Mouse (Mus musculus) frontal cortex, adult (tissue): ENCODE measurements around the gene Fstl4.

Source experiments
- ATAC-seq: cut with Nextera tagmentation; 2 replicates; pipeline ENCODE4 v1.9.2; 2017; ENCODE audit warnings: mild to moderate bottlenecking, moderate library complexity, mixed read lengths; ENCODE audit not compliant: low TSS enrichment

Fstl4 gene

DNA sequence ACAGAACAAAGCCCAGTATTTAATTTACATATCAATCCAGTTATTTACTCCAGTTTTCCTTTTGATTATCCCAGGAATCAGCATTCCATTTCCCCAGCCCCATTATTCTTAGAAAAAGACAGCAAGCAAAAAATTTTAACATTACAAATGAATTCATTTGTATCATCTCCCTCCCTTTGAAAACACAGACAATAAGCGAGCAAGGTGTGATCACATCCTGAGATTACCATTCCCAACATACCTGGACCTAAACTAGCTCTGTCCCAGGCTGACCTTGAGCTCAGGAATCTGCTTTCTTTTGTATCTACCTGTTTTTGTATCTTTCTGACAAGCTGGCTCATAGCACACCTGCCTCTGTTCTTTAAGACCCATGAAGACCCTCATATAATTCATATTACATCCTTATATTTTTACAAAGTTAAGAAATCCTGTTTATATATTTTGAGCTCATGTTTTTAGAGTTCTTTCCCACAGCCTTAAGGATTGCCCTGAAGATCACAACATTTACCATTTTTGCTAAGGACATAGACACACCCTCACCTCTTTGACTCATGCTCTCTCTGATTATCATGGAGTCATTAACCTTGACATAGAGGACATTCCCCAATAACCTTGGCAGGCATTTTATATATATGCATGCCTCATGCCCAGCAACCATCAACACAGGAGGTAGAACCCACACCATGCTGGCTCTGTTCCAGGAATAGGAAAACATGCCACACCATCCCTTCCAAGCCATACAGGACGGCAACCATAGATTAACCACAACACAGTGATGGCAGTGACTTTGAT lies 438.2 kb downstream of the Fstl4 start:
- ATAC-seq = no peak

DNA sequence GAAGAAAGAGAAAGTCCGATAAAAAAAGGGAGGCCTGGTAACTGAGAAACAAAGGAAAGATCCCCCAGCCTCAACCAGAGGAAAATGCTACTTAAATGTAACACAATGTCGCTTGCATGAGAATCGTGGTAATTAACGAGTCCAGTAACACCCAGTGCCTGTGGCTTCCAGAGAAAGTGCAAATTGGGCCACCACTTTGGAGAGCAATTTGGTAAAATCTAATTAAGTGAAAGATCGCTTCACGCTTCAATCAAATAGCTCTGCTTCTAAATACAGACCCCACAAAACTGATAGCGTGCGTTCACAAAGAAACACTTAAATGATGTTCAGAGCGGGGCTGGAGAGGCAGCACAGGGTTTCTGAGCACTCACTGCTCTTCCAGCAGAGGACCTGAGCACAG lies 446.4 kb downstream of the Fstl4 start:
- ATAC-seq = no peak

DNA sequence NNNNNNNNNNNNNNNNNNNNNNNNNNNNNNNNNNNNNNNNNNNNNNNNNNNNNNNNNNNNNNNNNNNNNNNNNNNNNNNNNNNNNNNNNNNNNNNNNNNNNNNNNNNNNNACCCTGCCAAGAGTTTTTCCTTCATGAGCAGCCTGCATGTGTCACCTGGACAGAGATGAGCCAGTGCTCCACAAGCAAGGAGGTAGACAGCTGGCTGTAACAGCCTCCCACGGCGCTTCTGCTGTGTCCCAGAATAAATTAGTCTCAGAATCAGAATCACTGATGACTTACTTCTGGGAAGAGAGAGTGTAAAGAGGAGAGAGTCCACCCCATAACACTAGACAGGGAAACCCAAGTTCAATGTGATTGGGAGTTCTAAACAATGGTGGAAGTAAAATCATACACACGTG lies 464.6 kb downstream of the Fstl4 start:
- peak; percentile 96 for ATAC-seq

DNA sequence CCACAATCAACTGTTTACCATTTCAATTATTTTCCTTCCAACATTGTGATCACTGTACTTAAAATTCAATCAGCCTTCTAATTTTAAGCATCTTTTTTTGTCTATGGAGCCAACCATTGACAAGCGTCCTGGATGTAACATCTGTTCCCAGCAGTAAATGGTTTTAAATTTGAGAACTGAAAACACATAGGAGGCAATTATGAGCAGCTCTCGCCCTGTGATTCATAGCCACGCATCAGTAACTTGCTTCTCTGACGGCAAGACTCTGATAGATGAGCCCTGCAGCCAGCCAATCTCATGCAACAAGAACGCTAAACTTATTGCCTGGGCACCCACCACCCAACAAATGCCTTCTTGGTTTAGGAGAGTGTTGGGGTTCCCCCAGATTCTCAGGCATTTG lies 467.4 kb downstream of the Fstl4 start:
- peak; percentile 42; the same call in 1 of the 2 replicates for ATAC-seq

DNA sequence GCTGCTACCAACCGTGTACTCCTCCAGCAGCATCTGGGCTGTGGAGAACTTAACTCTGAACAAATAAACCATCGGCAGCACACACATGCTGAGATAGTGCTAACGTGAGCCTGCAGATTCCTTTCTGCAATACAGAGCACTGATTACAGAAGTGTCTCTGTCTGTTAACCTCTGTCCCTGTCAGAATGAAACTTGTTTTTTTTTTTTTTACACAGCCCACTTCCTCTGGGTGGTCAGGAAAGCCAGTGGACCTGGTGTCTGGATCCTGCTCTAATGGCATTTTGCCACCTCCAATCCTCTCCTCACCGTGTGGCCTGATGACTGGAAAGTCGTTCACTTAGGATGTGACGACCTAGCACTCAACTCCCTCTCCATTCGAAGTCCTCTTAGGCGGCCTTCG lies 469.2 kb downstream of the Fstl4 start:
- ATAC-seq = no peak
